Mouse (Mus musculus): Measurements from ENCODE around the gene Serpinb6a.

Serpinb6a gene
- long read RNA-seq, experiment 1, transcript Serpinb6a-201 (8 exons, 1,504 nt): minor isoform, 5 of 448 reads
- long read RNA-seq, experiment 1, transcript Serpinb6a-202 (7 exons, 1,547 nt): major isoform, 287 of 448 reads
- long read RNA-seq, experiment 1, partial matches to known transcripts: 80 of 448 reads
- long read RNA-seq, experiment 1, other reads (novel, unspliced or antisense): 66 of 448 reads
- long read RNA-seq, experiment 2, transcript Serpinb6a-202 (7 exons, 1,547 nt): major isoform, 174 of 299 reads
- long read RNA-seq, experiment 2, partial matches to known transcripts: 71 of 299 reads
- long read RNA-seq, experiment 2, other reads (novel, unspliced or antisense): 43 of 299 reads

DNA sequence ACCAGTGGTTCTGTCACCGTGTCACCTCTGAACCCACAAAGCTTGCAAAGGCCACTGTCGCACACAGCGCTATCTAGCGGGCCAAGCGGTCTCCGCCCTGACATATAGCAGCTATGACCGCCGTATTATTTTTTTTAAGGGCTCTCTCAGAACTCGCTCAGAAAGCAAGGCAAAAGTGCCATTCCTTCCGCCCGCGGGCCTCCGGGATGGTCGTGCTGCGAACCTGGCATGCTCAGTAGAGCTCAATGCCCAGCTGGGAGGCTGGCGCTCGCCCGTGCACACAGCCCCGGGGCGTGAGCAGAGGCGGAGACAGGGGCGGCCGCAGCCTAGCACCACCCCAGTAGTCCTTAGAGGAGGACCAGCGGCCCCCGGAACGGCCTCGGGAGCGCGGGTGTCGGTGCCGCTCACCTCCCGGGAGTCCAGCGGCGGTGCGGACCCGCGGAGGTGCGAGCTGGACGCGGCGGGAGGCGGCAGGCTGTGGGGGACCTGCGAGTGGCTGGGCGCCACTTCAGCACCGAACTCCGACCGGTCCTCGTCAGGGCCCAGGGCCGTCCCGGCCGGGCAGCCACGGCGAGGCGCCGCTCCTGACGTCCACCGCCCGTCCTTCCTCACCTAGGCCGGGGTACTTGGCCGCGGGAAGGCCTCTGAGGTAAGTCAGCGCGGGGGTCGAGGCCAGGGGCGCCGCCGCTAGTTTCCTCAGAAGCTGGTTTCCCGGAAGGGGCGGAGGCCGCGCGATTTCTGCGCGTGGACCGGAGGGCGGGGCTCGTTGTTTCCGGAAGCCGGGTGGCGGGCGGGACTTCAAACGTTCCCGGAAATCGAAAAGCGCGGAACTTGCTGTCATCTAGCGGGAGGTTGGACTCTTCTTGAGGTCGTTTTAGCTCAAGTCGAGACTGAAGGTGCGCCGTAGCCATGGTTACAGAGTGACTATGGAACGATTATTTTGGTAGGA lies at the start of gene Serpinb6a, which contains the start of gene Ripk1:
Gene Serpinb6a, minus strand, starts transcription at position 737 of the 949 bp plus-strand sequence.
Gene Ripk1, plus strand, starts transcription at position 306 of the 949 bp plus-strand sequence.
- intact Hi-C loops (cut with DNase I): no loop called here

DNA sequence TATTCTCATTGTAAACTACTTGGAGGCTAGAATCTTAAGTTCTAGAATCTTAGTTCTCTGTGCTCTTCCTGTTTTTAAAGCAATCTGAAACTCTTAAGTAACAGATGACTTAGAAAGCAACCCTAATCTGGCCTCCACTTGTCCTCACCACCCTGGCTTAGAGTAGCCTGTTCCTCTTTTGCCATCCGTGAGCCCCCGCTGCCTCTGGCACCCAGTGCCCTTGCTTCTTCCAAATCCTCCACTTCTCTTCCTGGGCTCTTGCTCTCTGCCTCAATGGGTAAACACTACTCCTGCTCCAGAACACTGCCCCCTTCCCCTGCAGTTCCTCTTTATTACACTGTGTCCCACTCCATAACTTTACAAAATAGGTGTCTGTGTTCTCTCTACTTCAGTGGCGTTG lies 49.1 kb upstream of the Serpinb6a start:
- intact Hi-C loops (cut with DNase I): no loop called here

- intact Hi-C loops (cut with DNase I): no loop called here
Observed at GRCm38 (mm10) chr13:34050479-34050878, 47.9 kb upstream of the Serpinb6a start.

GRCm38 (mm10) chr13:34047526-34047925 lies 44.9 kb upstream of the Serpinb6a start:
- intact Hi-C loops (cut with DNase I): loop anchor here (5.0 kb wide), 1 partner anchor 590 kb away; no protein-coding TSS in a partner anchor

DNA sequence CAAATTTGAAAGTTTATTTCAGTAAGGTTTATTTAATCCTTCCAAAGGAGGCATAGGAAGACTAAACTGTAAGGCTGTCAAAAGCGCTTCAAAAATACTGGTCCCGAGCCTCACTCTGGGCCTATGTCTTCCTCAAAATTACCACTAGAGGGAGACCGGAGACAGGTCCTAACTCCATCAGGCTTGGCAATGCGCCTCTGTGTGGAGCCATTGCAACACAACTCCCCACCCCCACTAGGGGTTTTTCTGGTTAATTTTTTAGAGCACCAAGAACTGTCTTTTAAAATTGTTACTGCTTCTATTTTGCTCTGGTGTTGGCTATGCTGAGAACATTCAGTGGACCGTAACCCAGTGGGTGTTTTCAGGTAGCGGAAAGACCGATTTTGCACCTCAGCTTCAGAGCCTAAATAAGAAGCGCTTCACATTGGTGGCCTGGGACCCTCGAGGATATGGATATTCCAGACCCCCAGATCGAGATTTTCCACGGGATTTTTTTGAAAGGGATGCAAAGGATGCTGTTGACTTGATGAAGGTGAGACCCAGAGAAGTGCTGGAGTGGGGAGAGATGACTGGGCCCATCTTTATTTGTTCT lies 43.9 kb upstream of the Serpinb6a start:
- intact Hi-C loops (cut with DNase I): loop anchor here (1.0 to 5.0 kb wide), 2 partner anchors 109 to 591 kb away; no protein-coding TSS in a partner anchor

GRCm38 (mm10) chr13:34045511-34046249 lies 43.1 kb upstream of the Serpinb6a start:
- intact Hi-C loops (cut with DNase I): loop anchor here (1.0 to 5.0 kb wide), 2 partner anchors 110 to 592 kb away; no protein-coding TSS in a partner anchor

DNA sequence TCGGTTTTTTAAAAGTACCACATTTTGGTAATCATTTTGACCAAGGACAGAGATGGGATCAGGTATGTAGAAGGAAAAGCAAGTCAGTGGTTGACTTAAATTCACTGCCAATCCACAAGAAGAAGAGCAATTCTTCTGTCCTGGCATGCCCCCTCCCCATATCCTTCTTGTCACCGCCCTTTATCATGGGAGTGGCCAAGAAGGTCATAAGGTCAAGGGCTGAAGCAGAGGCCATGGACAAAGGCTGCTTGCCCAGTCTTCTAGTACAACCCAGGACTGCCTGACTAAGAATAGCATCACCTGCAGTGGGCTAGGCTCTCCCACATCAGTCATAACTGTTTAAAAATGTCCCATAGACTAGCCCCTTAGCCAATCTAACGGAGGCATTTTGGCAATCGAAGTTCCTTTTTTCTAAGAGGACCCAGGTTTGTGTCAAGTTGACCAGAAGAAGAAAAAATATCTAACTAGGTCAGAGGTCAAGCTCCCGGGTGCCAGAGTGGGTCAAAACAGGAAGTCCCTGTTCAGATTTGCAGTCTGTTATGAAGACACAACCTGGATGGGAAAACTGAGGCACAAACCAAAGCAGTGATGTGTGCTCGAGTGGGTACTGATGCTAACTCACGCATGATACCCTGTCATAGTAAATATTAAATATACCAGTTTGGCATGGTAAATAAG lies 41.3 kb upstream of the Serpinb6a start:
- intact Hi-C loops (cut with DNase I): no loop called here

DNA sequence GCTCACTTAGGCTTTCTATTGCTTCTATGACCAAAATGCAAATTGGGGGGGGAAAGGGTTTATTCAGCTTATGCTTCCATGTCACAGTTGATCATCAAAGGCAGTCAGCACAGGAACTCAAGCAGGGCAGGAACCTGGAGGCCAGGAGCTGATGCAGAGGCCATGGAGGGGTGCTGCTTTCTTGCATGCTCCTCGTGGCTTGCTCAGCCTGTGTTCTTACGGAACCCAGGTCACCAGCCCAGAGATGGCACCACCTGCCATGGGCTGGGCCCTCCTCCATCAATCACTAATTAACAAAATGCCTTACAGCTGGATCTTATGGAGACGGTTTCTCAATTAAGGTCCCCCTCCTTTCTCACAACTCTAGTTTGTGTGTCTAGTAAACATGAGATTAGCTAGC lies 37.5 kb upstream of the Serpinb6a start:
- intact Hi-C loops (cut with DNase I): no loop called here

- intact Hi-C loops (cut with DNase I): no loop called here
Observed at GRCm38 (mm10) chr13:34038901-34039341, 36.3 kb upstream of the Serpinb6a start.

DNA sequence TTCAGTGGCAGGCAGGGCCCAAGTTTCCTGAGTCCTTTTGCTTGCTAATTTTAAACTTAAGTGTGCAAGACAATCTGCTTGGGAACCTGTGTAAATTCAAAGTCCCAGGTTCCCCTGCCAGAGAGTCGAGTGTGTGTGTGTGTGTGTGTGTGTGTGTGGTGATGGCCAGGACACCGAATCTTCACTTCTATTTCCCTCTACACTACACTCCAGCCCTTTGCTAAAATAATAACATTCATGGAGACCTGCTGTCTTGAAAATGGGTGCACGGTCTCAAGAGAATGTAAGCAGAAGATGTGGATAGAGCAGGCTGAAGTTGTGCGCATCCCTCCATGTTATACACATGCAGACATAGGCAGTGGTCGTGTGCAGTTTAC lies 35.5 kb upstream of the Serpinb6a start:
- intact Hi-C loops (cut with DNase I): no loop called here

DNA sequence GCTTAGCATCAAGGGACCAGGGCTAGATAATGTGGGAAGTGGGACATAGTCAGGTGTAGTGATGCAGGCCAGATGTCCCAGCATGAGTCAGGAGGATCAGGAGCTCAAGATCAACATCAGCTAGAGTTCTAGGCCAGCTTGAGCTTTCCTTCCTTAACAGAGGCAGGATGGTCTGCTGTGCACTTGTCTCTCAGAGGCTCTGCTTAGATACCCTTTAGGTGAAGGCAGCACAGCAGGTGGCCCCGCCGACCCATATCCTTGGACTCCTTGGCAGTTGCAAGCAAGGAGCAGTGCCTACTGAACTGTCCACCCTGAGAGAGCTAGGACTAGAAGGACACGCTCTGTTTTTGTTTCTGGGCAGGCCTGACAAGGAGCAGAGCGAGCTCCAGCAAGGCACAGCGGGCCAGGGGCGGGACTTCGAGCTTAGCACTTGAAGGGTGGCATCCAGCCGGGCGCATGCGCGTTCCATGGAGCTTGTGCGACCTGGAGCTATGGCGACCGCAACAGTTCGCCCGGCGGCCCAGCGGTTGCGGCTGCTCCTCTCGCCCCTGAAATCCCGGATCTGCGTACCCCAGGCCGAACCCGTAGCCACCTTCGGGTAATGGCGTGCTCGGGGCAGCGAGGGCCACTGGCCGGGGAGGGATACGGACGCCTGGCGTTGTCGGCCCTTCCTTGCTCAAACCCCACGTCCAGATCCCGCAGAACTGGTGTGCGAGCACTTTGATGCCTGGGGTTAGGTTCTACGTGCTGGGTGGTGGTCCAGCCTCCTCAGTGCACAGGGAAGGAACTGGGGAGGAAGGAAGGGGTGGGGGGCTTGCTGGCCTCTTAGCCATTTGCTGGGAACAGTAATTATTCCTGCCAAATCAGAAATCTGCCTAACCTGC lies 34.8 kb upstream of the Serpinb6a start, which contains the start of gene Bphl:
Gene Bphl, plus strand, starts transcription at position 426 of the 884 bp plus-strand sequence.
- intact Hi-C loops (cut with DNase I): no loop called here

DNA sequence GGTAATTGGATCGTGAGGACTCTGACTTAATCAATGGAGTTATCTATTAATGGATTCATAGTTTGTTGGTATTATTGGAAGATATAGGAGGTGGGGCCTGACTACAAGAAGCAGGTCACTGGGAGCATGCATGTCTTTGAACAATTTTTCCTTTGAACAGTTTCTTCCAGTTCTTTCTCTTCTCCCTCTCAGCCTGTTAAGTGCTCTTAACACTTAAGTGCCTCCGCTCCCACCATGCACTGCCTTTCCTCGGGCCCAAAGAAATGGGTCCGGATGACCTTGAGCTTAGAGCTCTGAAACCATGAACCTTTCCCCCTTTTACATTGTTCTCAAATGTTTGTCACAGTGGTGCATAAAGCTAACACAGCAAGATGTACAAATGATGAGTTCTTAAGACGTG lies 34.1 kb upstream of the Serpinb6a start:
- intact Hi-C loops (cut with DNase I): no loop called here

GRCm38 (mm10) chr13:34035424-34035823 lies 32.8 kb upstream of the Serpinb6a start:
- intact Hi-C loops (cut with DNase I): no loop called here

DNA sequence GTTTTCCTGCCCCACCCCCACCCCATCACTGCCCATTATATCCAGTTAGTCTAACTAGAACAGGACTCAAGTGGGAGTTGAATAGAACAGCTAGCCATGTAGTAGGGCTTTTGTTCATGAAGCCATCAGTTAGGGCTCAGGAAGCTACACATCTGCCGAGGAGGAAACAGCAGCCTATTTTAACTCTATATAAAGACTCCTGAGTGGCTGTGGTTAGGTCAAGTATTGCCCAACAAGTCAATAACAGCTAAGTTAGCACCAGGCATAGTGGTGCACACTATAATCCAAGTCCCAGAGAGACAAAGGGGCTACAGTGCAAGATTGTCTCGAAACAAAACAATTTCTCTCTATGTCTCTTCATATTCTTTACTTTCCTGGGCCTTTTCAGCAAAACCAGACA lies 29.4 kb upstream of the Serpinb6a start:
- intact Hi-C loops (cut with DNase I): no loop called here

DNA sequence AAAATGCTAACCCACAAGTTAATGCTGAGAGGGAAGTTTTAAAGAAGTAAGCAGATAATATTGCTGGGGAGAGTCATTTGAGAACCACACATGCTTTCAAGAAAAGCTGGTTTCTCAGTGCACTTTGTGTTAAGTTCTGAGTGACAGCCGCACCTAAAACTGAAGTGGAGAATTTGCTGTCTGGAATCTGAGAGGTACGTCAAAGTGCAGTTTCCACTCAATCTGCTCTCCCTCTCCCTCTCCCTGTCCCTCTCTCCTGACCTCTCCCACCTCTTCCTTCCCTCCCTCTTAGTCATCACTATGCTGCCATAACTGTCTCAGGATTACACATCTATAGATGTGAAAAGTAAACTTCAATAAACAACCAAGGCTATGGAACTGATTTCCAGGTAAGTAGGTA lies 19.4 kb upstream of the Serpinb6a start:
- intact Hi-C loops (cut with DNase I): no loop called here

GRCm38 (mm10) chr13:34018521-34018920 lies 15.9 kb upstream of the Serpinb6a start:
- intact Hi-C loops (cut with DNase I): no loop called here

DNA sequence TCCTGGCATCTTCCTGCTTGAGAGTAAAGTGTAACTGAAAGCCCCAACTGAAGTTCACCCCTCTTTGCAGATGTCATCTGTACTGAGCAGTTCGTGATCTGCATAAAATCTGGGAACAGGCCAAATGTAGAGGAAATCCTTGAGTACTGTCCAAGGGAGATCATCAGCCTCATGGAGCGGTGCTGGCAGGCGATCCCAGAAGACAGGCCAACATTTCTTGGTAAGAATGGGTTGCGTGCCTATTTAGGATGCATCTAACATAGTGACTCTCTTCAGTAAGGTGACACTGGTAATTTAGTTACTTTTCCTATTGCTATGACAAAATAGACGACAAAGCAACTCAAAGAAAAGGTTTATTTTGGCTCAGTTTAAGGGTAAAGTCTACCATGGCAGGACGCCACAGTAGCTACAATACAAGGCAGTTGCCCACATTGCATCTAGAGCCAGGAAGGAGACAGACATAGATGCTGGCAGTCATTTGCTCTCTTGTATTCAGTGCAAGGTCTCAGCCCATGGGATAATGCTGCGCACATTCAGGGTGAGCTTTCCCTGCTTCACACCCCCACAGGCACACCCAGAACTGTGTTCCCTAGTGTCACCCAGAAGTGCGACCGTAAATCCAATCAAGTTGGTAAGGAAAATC lies 14.5 kb upstream of the Serpinb6a start:
- intact Hi-C loops (cut with DNase I): no loop called here

DNA sequence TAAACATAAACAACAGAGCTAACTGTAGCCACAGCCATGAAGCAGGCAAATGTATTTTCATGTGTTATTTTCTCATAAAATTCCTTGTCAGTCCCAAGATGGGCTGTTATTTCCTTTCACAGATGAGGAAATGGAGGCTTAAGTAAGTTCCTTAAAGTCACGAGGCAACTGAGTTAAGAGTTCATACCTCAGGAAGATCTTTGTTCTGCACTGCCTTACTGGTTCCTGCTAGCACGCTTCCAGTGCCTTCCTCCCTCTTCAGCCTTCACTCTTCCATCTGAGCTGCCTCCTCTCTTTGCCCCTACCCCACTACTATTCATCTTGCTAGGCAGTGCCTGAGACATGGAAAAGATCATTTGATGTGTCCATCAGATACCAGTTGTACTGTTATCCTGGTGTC lies 4.6 kb upstream of the Serpinb6a start:
- intact Hi-C loops (cut with DNase I): no loop called here

- intact Hi-C loops (cut with DNase I): no loop called here
Observed at GRCm38 (mm10) chr13:34003058-34003457, 464 bp upstream of the Serpinb6a start.
